Mouse (Mus musculus): Measurements from ENCODE around the gene Rgs12. TPM values are rescaled to one million over a fixed set of nuclear protein-coding genes. Genes with fewer than 3 reads are reported as not detected.
A peak's percentile ranks its signal among the peaks of the same experiment; 100 is the strongest.

Gene Rgs12
- polyA plus RNA-seq, 2 experiments, result 17.1 to 21.7 TPM

DNA sequence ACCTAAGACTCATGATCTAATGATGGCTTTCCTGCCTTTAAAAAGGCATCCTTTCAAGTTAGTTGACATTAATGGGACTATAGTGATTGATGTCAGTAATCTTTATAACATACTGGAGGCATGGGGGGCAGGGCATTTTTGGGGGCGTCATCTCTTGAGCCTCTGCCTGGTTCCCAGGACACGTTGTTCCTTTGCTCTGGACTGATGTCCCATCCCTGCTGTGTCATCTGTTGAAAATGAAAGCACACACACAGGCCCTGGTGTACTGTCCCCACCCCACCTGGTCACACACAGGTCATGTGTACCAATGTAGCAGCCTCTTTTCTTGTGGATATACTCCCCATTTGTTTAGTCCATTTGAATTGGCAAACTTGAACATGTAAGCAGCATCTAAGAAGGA lies 57.4 kb downstream of the Rgs12 start:
- H3K4me1 ChIP-seq (replicated peaks; ENCODE audit: control insufficient read depth in 2 of 2, insufficient read depth in 2 of 2, low read length in 1 of 2), result peaks cover 11 to 23% of the 10 kb centered on the region in 2 experiments
- no peak overlapping the region for H3K4me3 ChIP-seq (ENCODE audit: insufficient read depth in 1 of 2, low read depth in 2 of 2, low read length in 2 of 2)
- 67% methylated on average over 2 of the region's 2 CpGs for WGBS (ENCODE audit: insufficient replicate concordance)
- no peak for TF ChIP-seq EP300 (IDR thresholded peaks at IDR 0.05; ENCODE audit: low read depth)
- no peak for TF ChIP-seq CTCF (IDR thresholded peaks at IDR 0.05; ENCODE audit: low read depth)
- ATAC-seq (ENCODE audit: insufficient read depth) (no peak), DNase-seq (ENCODE audit: low read depth in 3 of 3, low spot score in 3 of 3) (no peak)
- H3K9ac ChIP-seq (replicated peaks), result no peak overlapping the region
- H3K4me2 ChIP-seq (ENCODE audit: low read depth), result no peak overlapping the region
- no peaks in the 10 kb centered on the region for H3K9me3 ChIP-seq (ENCODE audit: control insufficient read depth, low read length)
- peaks cover 5% of the 10 kb centered on the region; the same call in 1 of the 2 replicates for H3K36me3 ChIP-seq (replicated peaks; ENCODE audit: control insufficient read depth, insufficient read depth, low read depth)
- H3K27ac ChIP-seq, result no peak overlapping the region
- H3K27me3 ChIP-seq (ENCODE audit: control insufficient read depth, insufficient read depth, low read length), result no peaks in the 10 kb centered on the region

DNA sequence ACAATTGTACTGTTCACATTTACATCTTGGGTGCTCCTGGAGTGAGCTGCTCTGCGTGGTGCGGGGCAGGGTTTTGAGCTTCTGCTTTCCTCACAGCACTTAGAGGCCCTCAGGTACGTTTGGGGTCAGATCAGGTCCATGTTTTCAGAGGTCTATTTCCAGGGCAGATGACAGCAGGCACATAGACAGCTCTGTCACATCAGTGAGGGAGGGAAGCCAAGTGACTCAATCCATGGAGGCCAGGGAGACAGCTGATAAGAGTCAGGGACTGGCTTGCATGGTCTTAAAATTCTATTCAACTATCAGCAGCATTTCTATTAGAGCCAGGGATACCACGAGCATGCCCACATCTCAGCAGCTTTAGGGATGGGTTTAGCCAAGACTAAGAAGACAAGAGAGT lies 59.9 kb downstream of the Rgs12 start:
- Histone ChIP-seq H3K4me2 (ENCODE audit: low read depth) (no peak overlapping the region), H3K9me3 (ENCODE audit: control insufficient read depth, low read length) (no peaks in the 10 kb centered on the region), H3K27me3 (ENCODE audit: control insufficient read depth, insufficient read depth, low read length) (no peaks in the 10 kb centered on the region), H3K36me3 (replicated peaks; ENCODE audit: control insufficient read depth, insufficient read depth, low read depth) (peaks cover 9% of the 10 kb centered on the region; the same call in 1 of the 2 replicates), H3K9ac (replicated peaks) (no peak overlapping the region), H3K4me1 (replicated peaks; ENCODE audit: control insufficient read depth in 2 of 2, insufficient read depth in 2 of 2, low read length in 1 of 2) (peaks cover 10 to 21% of the 10 kb centered on the region in 2 experiments), H3K27ac (no peak overlapping the region), H3K4me3 (ENCODE audit: insufficient read depth in 1 of 2, low read depth in 2 of 2, low read length in 2 of 2) (no peak overlapping the region)
- WGBS (ENCODE audit: insufficient replicate concordance), result 75% methylated on average over 4 of the region's 4 CpGs
- no peak for DNase-seq (ENCODE audit: low read depth in 3 of 3, low spot score in 3 of 3)
- TF ChIP-seq CTCF (IDR thresholded peaks at IDR 0.05; ENCODE audit: low read depth) (no peak), EP300 (IDR thresholded peaks at IDR 0.05; ENCODE audit: low read depth) (no peak)
- no peak for ATAC-seq (ENCODE audit: insufficient read depth)

DNA sequence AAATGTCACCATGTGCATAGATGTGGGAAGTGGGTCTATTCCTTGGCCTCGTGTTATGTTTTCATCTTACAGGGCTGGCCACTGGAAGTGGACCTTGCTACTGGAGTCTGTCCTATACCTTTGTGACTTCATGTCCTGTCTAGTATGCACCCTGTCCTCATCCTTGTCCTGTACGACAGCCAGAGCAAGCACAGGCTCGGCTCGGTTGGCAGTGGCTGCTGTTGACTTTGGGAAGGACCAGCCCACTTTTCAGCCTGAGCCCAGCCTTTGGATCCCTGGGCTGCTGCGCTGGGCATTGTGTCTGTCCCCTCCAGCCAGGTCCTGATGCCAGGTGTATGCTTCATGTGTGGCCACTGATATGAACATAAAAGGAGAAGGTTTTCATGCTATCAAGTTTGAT lies 61.4 kb downstream of the Rgs12 start:
- H3K27me3 ChIP-seq (ENCODE audit: control insufficient read depth, insufficient read depth, low read length), result no peaks in the 10 kb centered on the region
- no peaks in the 10 kb centered on the region for H3K9me3 ChIP-seq (ENCODE audit: control insufficient read depth, low read length)
- no peak overlapping the region for H3K4me3 ChIP-seq (ENCODE audit: insufficient read depth in 1 of 2, low read depth in 2 of 2, low read length in 2 of 2)
- H3K27ac ChIP-seq, result no peak overlapping the region
- peaks cover 3 to 6% of the 10 kb centered on the region in 2 experiments; a peak in 3 of 4 replicates for H3K4me1 ChIP-seq (replicated peaks; ENCODE audit: control insufficient read depth in 2 of 2, insufficient read depth in 2 of 2, low read length in 1 of 2)
- WGBS (ENCODE audit: insufficient replicate concordance), result 72% methylated on average over 5 of the region's 5 CpGs
- H3K4me2 ChIP-seq (ENCODE audit: low read depth), result no peak overlapping the region
- peaks cover 9% of the 10 kb centered on the region; the same call in 1 of the 2 replicates for H3K36me3 ChIP-seq (replicated peaks; ENCODE audit: control insufficient read depth, insufficient read depth, low read depth)
- no peak for TF ChIP-seq CTCF (IDR thresholded peaks at IDR 0.05; ENCODE audit: low read depth)
- no peak for TF ChIP-seq EP300 (IDR thresholded peaks at IDR 0.05; ENCODE audit: low read depth)
- ATAC-seq (ENCODE audit: insufficient read depth) (0 out of 2 replicates have a peak, but pooled peaks have one; percentile 9), DNase-seq (ENCODE audit: low read depth in 3 of 3, low spot score in 3 of 3) (no peak)
- H3K9ac ChIP-seq (replicated peaks), result no peak overlapping the region

DNA sequence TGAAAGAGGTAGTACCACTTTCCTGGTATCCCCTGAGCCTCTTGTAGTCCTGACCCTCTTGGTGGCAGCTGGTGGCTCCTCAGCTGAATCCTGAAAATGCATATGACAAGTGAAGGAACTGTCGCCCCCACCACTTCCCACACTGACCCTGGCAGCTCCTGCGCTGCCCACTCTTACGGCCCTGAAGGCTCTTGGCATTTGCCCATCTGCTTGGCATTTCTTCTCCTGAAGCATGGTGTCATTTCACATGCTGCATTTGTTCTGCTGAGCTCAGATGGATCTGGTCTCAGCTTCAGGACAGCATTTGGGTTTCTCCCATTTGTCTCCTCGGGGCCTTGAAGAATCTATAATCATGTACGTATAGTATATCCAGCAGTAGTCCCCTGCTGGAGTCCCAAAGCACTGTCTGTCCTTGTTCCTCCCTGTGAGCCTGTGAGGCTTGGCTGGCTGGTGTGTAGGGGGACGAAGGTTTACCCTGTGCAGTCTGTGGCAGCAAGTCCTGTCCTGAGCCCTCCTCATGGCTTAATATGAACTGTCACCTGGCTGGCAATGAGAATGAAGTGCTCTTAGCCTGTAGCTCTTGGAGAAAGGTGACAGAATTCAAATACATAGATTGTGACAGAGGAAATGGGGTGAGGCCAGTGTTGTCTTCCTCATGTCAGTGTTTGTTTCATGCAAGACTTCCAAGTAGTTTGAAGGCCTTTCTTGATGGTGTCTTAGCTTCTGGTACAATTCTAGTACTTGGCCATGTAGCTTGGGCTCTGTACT lies 62.1 kb downstream of the Rgs12 start:
- DNase-seq (ENCODE audit: low read depth in 3 of 3, low spot score in 3 of 3) (no peak), ATAC-seq (ENCODE audit: insufficient read depth) (no peak)
- peaks cover 0 to under 1% of the 10 kb centered on the region in 2 experiments; a peak in 1 of 4 replicates for H3K4me1 ChIP-seq (replicated peaks; ENCODE audit: control insufficient read depth in 2 of 2, insufficient read depth in 2 of 2, low read length in 1 of 2)
- no peak overlapping the region for H3K27ac ChIP-seq
- H3K4me3 ChIP-seq (ENCODE audit: insufficient read depth in 1 of 2, low read depth in 2 of 2, low read length in 2 of 2), result no peak overlapping the region
- no peaks in the 10 kb centered on the region for H3K27me3 ChIP-seq (ENCODE audit: control insufficient read depth, insufficient read depth, low read length)
- TF ChIP-seq EP300 (IDR thresholded peaks at IDR 0.05; ENCODE audit: low read depth), result no peak
- TF ChIP-seq CTCF (IDR thresholded peaks at IDR 0.05; ENCODE audit: low read depth), result no peak
- no peak overlapping the region for H3K4me2 ChIP-seq (ENCODE audit: low read depth)
- 89% methylated on average over 6 of the region's 6 CpGs for WGBS (ENCODE audit: insufficient replicate concordance)
- H3K9ac ChIP-seq (replicated peaks), result no peak overlapping the region
- H3K36me3 ChIP-seq (replicated peaks; ENCODE audit: control insufficient read depth, insufficient read depth, low read depth), result peaks cover 9% of the 10 kb centered on the region; the same call in 1 of the 2 replicates
- no peaks in the 10 kb centered on the region for H3K9me3 ChIP-seq (ENCODE audit: control insufficient read depth, low read length)

DNA sequence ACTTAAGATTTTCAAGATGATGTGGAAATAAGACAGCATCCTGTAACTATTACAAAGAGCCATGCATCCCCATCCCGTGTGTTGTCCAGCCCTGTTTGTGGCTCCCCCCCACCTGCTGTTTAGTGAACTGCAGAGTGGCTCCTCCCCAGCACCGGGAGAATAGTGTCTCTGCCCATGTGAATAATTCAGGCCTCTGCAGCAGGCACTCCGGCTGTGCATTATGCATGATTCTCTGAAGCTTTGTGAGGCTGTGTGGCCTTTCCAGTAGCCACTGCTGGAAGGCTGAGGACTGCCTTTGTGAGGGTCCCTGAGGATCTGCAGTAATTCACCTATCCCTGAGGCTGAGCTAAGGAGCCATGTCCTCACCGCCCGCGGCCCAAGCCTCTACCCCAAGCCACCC lies 64.8 kb downstream of the Rgs12 start:
- no peaks in the 10 kb centered on the region for H3K9me3 ChIP-seq (ENCODE audit: control insufficient read depth, low read length)
- H3K4me2 ChIP-seq (ENCODE audit: low read depth), result no peak overlapping the region
- H3K27ac ChIP-seq, result no peak overlapping the region
- DNase-seq (ENCODE audit: low read depth in 3 of 3, low spot score in 3 of 3), result no peak
- H3K27me3 ChIP-seq (ENCODE audit: control insufficient read depth, insufficient read depth, low read length), result no peaks in the 10 kb centered on the region
- 80% methylated on average over 6 of the region's 6 CpGs for WGBS (ENCODE audit: insufficient replicate concordance)
- no peak overlapping the region for H3K4me3 ChIP-seq (ENCODE audit: insufficient read depth in 1 of 2, low read depth in 2 of 2, low read length in 2 of 2)
- no peaks in the 10 kb centered on the region; a peak in 1 of 4 replicates for H3K4me1 ChIP-seq (replicated peaks; ENCODE audit: control insufficient read depth in 2 of 2, insufficient read depth in 2 of 2, low read length in 1 of 2)
- no peak overlapping the region for H3K9ac ChIP-seq (replicated peaks)
- no peak for TF ChIP-seq CTCF (IDR thresholded peaks at IDR 0.05; ENCODE audit: low read depth)
- no peak for TF ChIP-seq EP300 (IDR thresholded peaks at IDR 0.05; ENCODE audit: low read depth)
- no peak for ATAC-seq (ENCODE audit: insufficient read depth)
- peaks cover 9% of the 10 kb centered on the region; the same call in 1 of the 2 replicates for H3K36me3 ChIP-seq (replicated peaks; ENCODE audit: control insufficient read depth, insufficient read depth, low read depth)

Measured in liver, embryonic 14.5 days (tissue).